Mouse (Mus musculus) spleen, adult 2 months (tissue): ENCODE results near the gene Rfc5. TPM values are rescaled to one million over a fixed set of nuclear protein-coding genes. Genes with fewer than 3 reads are reported as not detected.
A peak's percentile ranks its signal among the peaks of the same experiment; 100 is the strongest.

Source experiments
- DNase-seq, 2 experiments: peaks; one replicate each; pipeline versions ENCODE4 v3.0.0 to v3.0.0-alpha.2; 2012 to 2021; ENCODE audit warnings: low spot score in 2 of 2, low read depth in 1 of 2
- H3K27ac ChIP-seq: fragments of 200-500 bp; 2 replicates; pipeline ENCODE4 v1.5.1; 2012; ENCODE audit warnings: low read length, inconsistent platforms; ENCODE audit not compliant: insufficient read depth
- H3K27me3 ChIP-seq: fragments of 200-500 bp; 2 replicates; pipeline ENCODE4 v1.6.1; 2012; ENCODE audit warnings: mild to moderate bottlenecking, moderate library complexity, low read length, inconsistent platforms; ENCODE audit not compliant: control insufficient read depth, insufficient read depth
- H3K36me3 ChIP-seq: fragments of 200-500 bp; 2 replicates; pipeline ENCODE4 v1.6.1; 2012; ENCODE audit warnings: mild to moderate bottlenecking, low read length, inconsistent platforms; ENCODE audit not compliant: control insufficient read depth, insufficient read depth
- H3K4me1 ChIP-seq: fragments of 200-500 bp; 2 replicates; pipeline ENCODE4 v1.6.1; 2011; ENCODE audit warnings: inconsistent platforms; ENCODE audit not compliant: control insufficient read depth, insufficient read depth, insufficient read length
- H3K4me3 ChIP-seq: fragments of 200-500 bp; 2 replicates; pipeline ENCODE4 v1.5.1; 2011; ENCODE audit warnings: mild to moderate bottlenecking, inconsistent platforms; ENCODE audit not compliant: insufficient read depth, insufficient read length; ENCODE audit errors: extremely low read depth
- CTCF ChIP-seq: fragments of 200-500 bp; IDR thresholded peaks from 2 replicates; pipeline ENCODE4 v1.5.1; 2011; ENCODE audit warnings: mild to moderate bottlenecking, inconsistent platforms; ENCODE audit not compliant: insufficient read depth, insufficient read length, insufficient replicate concordance; ENCODE audit errors: extremely low read depth
- POLR2A ChIP-seq: fragments of 200-500 bp; IDR thresholded peaks from 2 replicates; pipeline ENCODE4 v1.6.1; 2011; ENCODE audit warnings: low read depth, low read length, inconsistent platforms
- WGBS: fragments of 180-500 bp; shearing (Covaris S2); methylation state at CpG from one replicate; pipeline ENCODE4 v1.1.7; 2018; 5-methylcytosine and 5-hydroxymethylcytosine counted together
- polyA plus RNA-seq: library from polyadenylated mRNA; depleted of rRNA; stranded (reverse); fragments of >200 nt; gene quantifications from 2 replicates; pipeline ENCODE4 v1.2.3, GENCODE M21; 2012

Rfc5 gene
- polyA plus RNA-seq, 1 experiment, result 15.7 TPM

- peaks cover 23% of the 10 kb centered on the region for H3K36me3 ChIP-seq
- TF ChIP-seq POLR2A (no peak), CTCF (no peak)
- peaks cover 11% of the 10 kb centered on the region; the same call in 1 of the 2 replicates for H3K4me1 ChIP-seq
- no peak overlapping the region for H3K4me3 ChIP-seq
- no peak overlapping the region for H3K27ac ChIP-seq
- no peaks in the 10 kb centered on the region for H3K27me3 ChIP-seq
- WGBS, result 46% methylated on average over 15 of the region's 15 CpGs
- no peak for DNase-seq
Measured at GRCm38 (mm10) chr5:117363066-117363782, 25.6 kb downstream of the Rfc5 start.

GRCm38 (mm10) chr5:117361590-117361989 is 27.3 kb downstream of the Rfc5 start:
- Histone ChIP-seq H3K27ac (no peak overlapping the region), H3K36me3 (peaks cover 18% of the 10 kb centered on the region), H3K4me3 (no peak overlapping the region), H3K27me3 (no peaks in the 10 kb centered on the region), H3K4me1 (peaks cover 12% of the 10 kb centered on the region; the same call in 1 of the 2 replicates)
- WGBS, result 93% methylated on average over 4 of the region's 4 CpGs
- TF ChIP-seq CTCF (no peak), POLR2A (no peak)
- DNase-seq, result no peak

- DNase-seq, result no peak
- peak overlapping the region; percentile 17; the same call in 1 of the 2 replicates for H3K27ac ChIP-seq
- no peaks in the 10 kb centered on the region for H3K27me3 ChIP-seq
- peaks cover 17% of the 10 kb centered on the region; the same call in 1 of the 2 replicates for H3K4me1 ChIP-seq
- TF ChIP-seq POLR2A (no peak), CTCF (no peak)
- no peak overlapping the region for H3K4me3 ChIP-seq
- peaks cover 16% of the 10 kb centered on the region for H3K36me3 ChIP-seq
- WGBS, result 70% methylated on average over 13 of the region's 13 CpGs
Measured at GRCm38 (mm10) chr5:117360631-117361541, 28.0 kb downstream of the Rfc5 start.

GRCm38 (mm10) chr5:117360228-117360515 is 28.7 kb downstream of the Rfc5 start:
- no peak for TF ChIP-seq CTCF
- no peak for TF ChIP-seq POLR2A
- Histone ChIP-seq H3K27ac (no peak overlapping the region), H3K27me3 (no peaks in the 10 kb centered on the region), H3K4me1 (peaks cover 17% of the 10 kb centered on the region; the same call in 1 of the 2 replicates), H3K4me3 (no peak overlapping the region), H3K36me3 (peaks cover 13% of the 10 kb centered on the region)
- no peak for DNase-seq
- 88% methylated on average over 13 of the region's 13 CpGs for WGBS

- Histone ChIP-seq H3K27me3 (no peaks in the 10 kb centered on the region), H3K27ac (no peak overlapping the region), H3K4me3 (no peak overlapping the region), H3K36me3 (peaks cover 9% of the 10 kb centered on the region), H3K4me1 (peaks cover 17% of the 10 kb centered on the region; the same call in 1 of the 2 replicates)
- 27% methylated on average over 7 of the region's 7 CpGs for WGBS
- no peak for TF ChIP-seq POLR2A
- no peak for TF ChIP-seq CTCF
- peak in 1 of 2 experiments; percentile 30 for DNase-seq
Measured at GRCm38 (mm10) chr5:117359497-117360227, 29.2 kb downstream of the Rfc5 start.

- Histone ChIP-seq H3K27me3 (no peaks in the 10 kb centered on the region), H3K4me1 (peaks cover 17% of the 10 kb centered on the region; the same call in 1 of the 2 replicates), H3K4me3 (no peak overlapping the region), H3K27ac (no peak overlapping the region), H3K36me3 (peaks cover 3% of the 10 kb centered on the region)
- WGBS, result 64% methylated on average over 11 of the region's 11 CpGs
- DNase-seq, result peak in 1 of 2 experiments; percentile 35
- TF ChIP-seq CTCF (peak; percentile 34; the same call in 1 of the 2 replicates), POLR2A (no peak)
Measured at GRCm38 (mm10) chr5:117358725-117359124, 30.1 kb downstream of the Rfc5 start.
